Mouse (Mus musculus) hindbrain, embryonic 13.5 days (tissue): ENCODE measurements at regions not wholly inside any gene's neighbourhood (a gene's known extent, or its start where the extent isn't known, plus 50 kb on each side); places are given as distances from the start of the nearest gene placed in this dataset.

Experiments used
- ATAC-seq: fragments of 200-750 bp; cut with Nextera tagmentation; 2 replicates; pipeline ENCODE4 v1.8.0; 2017; ENCODE audit warnings: moderate TSS enrichment; ENCODE audit not compliant: low FRiP score
- H3K27ac ChIP-seq: fragments of 300-500 bp; sonication (generic); 2 replicates; pipeline ENCODE4 v1.5.1; 2015; ENCODE audit warnings: inconsistent platforms, mild to moderate bottlenecking, moderate library complexity
- H3K27me3 ChIP-seq: fragments of 300-500 bp; sonication (generic); 2 replicates; pipeline ENCODE4 v1.6.1; 2015; ENCODE audit warnings: mild to moderate bottlenecking, inconsistent platforms
- H3K36me3 ChIP-seq: fragments of 300-500 bp; sonication (generic); 2 replicates; pipeline ENCODE4 v1.6.1; 2015; ENCODE audit warnings: mild to moderate bottlenecking, inconsistent platforms
- H3K4me1 ChIP-seq: fragments of 300-500 bp; sonication (generic); replicated peaks from 2 replicates; pipeline ENCODE4 v1.6.1; 2015; ENCODE audit warnings: inconsistent platforms
- H3K4me2 ChIP-seq: fragments of 300-500 bp; sonication (generic); 2 replicates; pipeline ENCODE4 v1.6.1; 2015; ENCODE audit warnings: inconsistent platforms, mild to moderate bottlenecking, moderate library complexity
- H3K4me3 ChIP-seq: fragments of 300-500 bp; sonication (generic); 2 replicates; pipeline ENCODE4 v1.5.1; 2015; ENCODE audit warnings: mild to moderate bottlenecking, inconsistent platforms
- H3K9ac ChIP-seq: fragments of 300-500 bp; sonication (generic); 2 replicates; pipeline ENCODE4 v1.6.1; 2015; ENCODE audit warnings: mild to moderate bottlenecking, inconsistent platforms
- H3K9me3 ChIP-seq: fragments of 300-500 bp; sonication (generic); 2 replicates; pipeline ENCODE4 v1.6.1; 2016; ENCODE audit warnings: inconsistent platforms
- WGBS: fragments of 180-500 bp; shearing (Covaris S2); methylation state at CpG from one replicate; pipeline ENCODE4 v1.1.7; 2015; 5-methylcytosine and 5-hydroxymethylcytosine counted together

GRCm38 (mm10) chr10:125610353-125610752 is 221.1 kb upstream of the Slc16a7 start:
- no peak for ATAC-seq
- no peaks in the 10 kb centered on the region for H3K9me3 ChIP-seq
- 84% methylated on average over 5 of the region's 5 CpGs for WGBS
- peaks cover 7% of the 10 kb centered on the region; the same call in 1 of the 2 replicates for H3K4me1 ChIP-seq
- H3K36me3 ChIP-seq, result no peaks in the 10 kb centered on the region
- no peak overlapping the region for H3K4me3 ChIP-seq
- H3K27me3 ChIP-seq, result no peaks in the 10 kb centered on the region
- H3K4me2 ChIP-seq, result no peak overlapping the region
- H3K27ac ChIP-seq, result no peak overlapping the region
- no peak overlapping the region for H3K9ac ChIP-seq

- no peak overlapping the region for H3K27ac ChIP-seq
- H3K9me3 ChIP-seq, result no peaks in the 10 kb centered on the region
- no peaks in the 10 kb centered on the region for H3K36me3 ChIP-seq
- no peaks in the 10 kb centered on the region for H3K27me3 ChIP-seq
- 93% methylated on average over 6 of the region's 6 CpGs for WGBS
- no peak overlapping the region for H3K4me2 ChIP-seq
- ATAC-seq, result no peak
- H3K9ac ChIP-seq, result no peak overlapping the region
- H3K4me3 ChIP-seq, result no peak overlapping the region
- H3K4me1 ChIP-seq, result peaks cover 2% of the 10 kb centered on the region; the same call in 1 of the 2 replicates
These were observed 223.5 kb upstream of the Slc16a7 start for GRCm38 (mm10) chr10:125612773-125613172.

- H3K4me2 ChIP-seq, result no peak overlapping the region
- 63% methylated on average over 6 of the region's 6 CpGs for WGBS
- H3K9me3 ChIP-seq, result no peaks in the 10 kb centered on the region
These were observed 232.1 kb upstream of the Slc16a7 start for GRCm38 (mm10) chr10:125621376-125621775.

GRCm38 (mm10) chr10:125623836-125624235 is 234.6 kb upstream of the Slc16a7 start:
- Histone ChIP-seq H3K4me2 (no peak overlapping the region), H3K9ac (no peak overlapping the region), H3K27me3 (no peaks in the 10 kb centered on the region), H3K4me1 (peaks cover 9% of the 10 kb centered on the region; the same call in 1 of the 2 replicates), H3K4me3 (no peak overlapping the region), H3K9me3 (no peaks in the 10 kb centered on the region), H3K27ac (no peak overlapping the region), H3K36me3 (no peaks in the 10 kb centered on the region)
- WGBS, result 11% methylated on average over 7 of the region's 7 CpGs
- ATAC-seq, result no peak

More at GRCm38 (mm10) chr10:125621376-125621775, 232.1 kb upstream of the Slc16a7 start:
- no peaks in the 10 kb centered on the region for H3K27me3 ChIP-seq
- no peak overlapping the region for H3K27ac ChIP-seq
- H3K4me1 ChIP-seq, result peaks cover 9% of the 10 kb centered on the region; the same call in 1 of the 2 replicates
- no peak for ATAC-seq
- no peaks in the 10 kb centered on the region for H3K36me3 ChIP-seq
- no peak overlapping the region for H3K9ac ChIP-seq
- H3K4me3 ChIP-seq, result no peak overlapping the region

- Histone ChIP-seq H3K27me3 (no peaks in the 10 kb centered on the region), H3K4me1 (no peaks in the 10 kb centered on the region), H3K4me3 (no peak overlapping the region), H3K36me3 (no peaks in the 10 kb centered on the region), H3K4me2 (no peak overlapping the region), H3K9me3 (peaks cover 6% of the 10 kb centered on the region; the same call in 1 of the 2 replicates), H3K9ac (no peak overlapping the region), H3K27ac (no peak overlapping the region)
- ATAC-seq, result no peak
- WGBS, result 90% methylated on average over 4 of the region's 4 CpGs
These were observed 278.6 kb upstream of the Slc16a7 start for GRCm38 (mm10) chr10:125667906-125668305.

- H3K4me3 ChIP-seq, result no peak overlapping the region
These were observed 284.4 kb upstream of the Slc16a7 start for GRCm38 (mm10) chr10:125673637-125674036.

GRCm38 (mm10) chr10:125679644-125680043 is 286.3 kb upstream of the Lrig3 start:
- Histone ChIP-seq H3K9me3 (no peaks in the 10 kb centered on the region), H3K27ac (no peak overlapping the region), H3K4me1 (no peaks in the 10 kb centered on the region), H3K36me3 (no peaks in the 10 kb centered on the region), H3K4me3 (no peak overlapping the region), H3K4me2 (no peak overlapping the region), H3K9ac (no peak overlapping the region), H3K27me3 (no peaks in the 10 kb centered on the region)
- no peak for ATAC-seq
- 73% methylated on average over 7 of the region's 7 CpGs for WGBS

More at GRCm38 (mm10) chr10:125673637-125674036, 284.4 kb upstream of the Slc16a7 start:
- Histone ChIP-seq H3K27ac (no peak overlapping the region), H3K4me1 (no peaks in the 10 kb centered on the region), H3K27me3 (no peaks in the 10 kb centered on the region), H3K36me3 (no peaks in the 10 kb centered on the region), H3K9ac (no peak overlapping the region), H3K9me3 (peaks cover 2% of the 10 kb centered on the region; the same call in 1 of the 2 replicates), H3K4me2 (no peak overlapping the region)
- WGBS, result 45% methylated on average over 11 of the region's 11 CpGs
- ATAC-seq, result no peak

GRCm38 (mm10) chr10:125685130-125685529 is 280.8 kb upstream of the Lrig3 start:
- Histone ChIP-seq H3K4me3 (no peak overlapping the region), H3K9me3 (no peaks in the 10 kb centered on the region; the same call in 1 of the 2 replicates), H3K9ac (no peak overlapping the region), H3K27ac (no peak overlapping the region), H3K27me3 (no peaks in the 10 kb centered on the region), H3K36me3 (no peaks in the 10 kb centered on the region), H3K4me2 (no peak overlapping the region), H3K4me1 (no peaks in the 10 kb centered on the region)
- ATAC-seq, result no peak
- WGBS, result 93% methylated on average over 5 of the region's 5 CpGs

GRCm38 (mm10) chr10:125693505-125693904 is 272.5 kb upstream of the Lrig3 start:
- 43% methylated on average over 7 of the region's 7 CpGs for WGBS
- no peak for ATAC-seq
- H3K36me3 ChIP-seq, result no peaks in the 10 kb centered on the region
- H3K4me1 ChIP-seq, result no peaks in the 10 kb centered on the region
- H3K4me3 ChIP-seq, result no peak overlapping the region
- no peak overlapping the region for H3K27ac ChIP-seq
- H3K27me3 ChIP-seq, result no peaks in the 10 kb centered on the region
- no peak overlapping the region for H3K9ac ChIP-seq
- H3K4me2 ChIP-seq, result no peak overlapping the region
- no peaks in the 10 kb centered on the region for H3K9me3 ChIP-seq

GRCm38 (mm10) chr10:125696159-125696558 is 269.8 kb upstream of the Lrig3 start:
- no peaks in the 10 kb centered on the region for H3K4me1 ChIP-seq
- H3K4me3 ChIP-seq, result no peak overlapping the region
- no peak overlapping the region for H3K27ac ChIP-seq
- no peak overlapping the region for H3K4me2 ChIP-seq
- no peak for ATAC-seq
- no peaks in the 10 kb centered on the region for H3K27me3 ChIP-seq
- WGBS, result 91% methylated on average over 5 of the region's 5 CpGs
- no peaks in the 10 kb centered on the region for H3K36me3 ChIP-seq
- H3K9me3 ChIP-seq, result no peaks in the 10 kb centered on the region
- no peak overlapping the region for H3K9ac ChIP-seq

- Histone ChIP-seq H3K4me2 (no peak overlapping the region), H3K9me3 (no peaks in the 10 kb centered on the region)
- ATAC-seq, result 0 out of 2 replicates have a peak, but pooled peaks have one; percentile 73
These were observed 240.8 kb upstream of the Lrig3 start for GRCm38 (mm10) chr10:125725077-125725680.

GRCm38 (mm10) chr10:125725681-125726139 is 240.3 kb upstream of the Lrig3 start:
- peak; percentile 65; the same call in 1 of the 2 replicates for ATAC-seq
- WGBS, result 23% methylated on average over 7 of the region's 7 CpGs

More at GRCm38 (mm10) chr10:125725077-125725680, 240.8 kb upstream of the Lrig3 start:
- Histone ChIP-seq H3K4me3 (no peak overlapping the region), H3K36me3 (no peaks in the 10 kb centered on the region), H3K9ac (no peak overlapping the region), H3K27me3 (no peaks in the 10 kb centered on the region), H3K4me1 (peaks cover 4% of the 10 kb centered on the region; the same call in 1 of the 2 replicates), H3K27ac (no peak overlapping the region)
- 31% methylated on average over 18 of the region's 18 CpGs for WGBS

GRCm38 (mm10) chr10:125726546-125726945 is 239.4 kb upstream of the Lrig3 start:
- H3K9me3 ChIP-seq, result no peaks in the 10 kb centered on the region
- no peaks in the 10 kb centered on the region for H3K36me3 ChIP-seq
- H3K4me2 ChIP-seq, result no peak overlapping the region
- WGBS, result 76% methylated on average over 8 of the region's 8 CpGs
- no peak overlapping the region for H3K27ac ChIP-seq
- no peak overlapping the region for H3K4me3 ChIP-seq
- peaks cover 4% of the 10 kb centered on the region; the same call in 1 of the 2 replicates for H3K4me1 ChIP-seq
- H3K27me3 ChIP-seq, result no peaks in the 10 kb centered on the region
- H3K9ac ChIP-seq, result no peak overlapping the region
- ATAC-seq, result no peak

More at GRCm38 (mm10) chr10:125725681-125726139, 240.3 kb upstream of the Lrig3 start:
- H3K36me3 ChIP-seq, result no peaks in the 10 kb centered on the region
- H3K4me3 ChIP-seq, result no peak overlapping the region
- no peak overlapping the region for H3K27ac ChIP-seq
- H3K4me1 ChIP-seq, result peaks cover 4% of the 10 kb centered on the region; the same call in 1 of the 2 replicates
- no peaks in the 10 kb centered on the region for H3K27me3 ChIP-seq
- no peak overlapping the region for H3K9ac ChIP-seq
- H3K9me3 ChIP-seq, result no peaks in the 10 kb centered on the region
- no peak overlapping the region for H3K4me2 ChIP-seq
